Mouse (Mus musculus) embryonic facial prominence, embryonic 11.5 days (tissue): Measurements from ENCODE around the gene Scarb1. TPM values are rescaled to one million over a fixed set of nuclear protein-coding genes. Genes with fewer than 3 reads are reported as not detected.

ENCODE experiments used
- ATAC-seq: fragments of 200-750 bp; cut with Nextera tagmentation; replicated peaks from 2 replicates; pipeline ENCODE4 v1.8.0; 2017; ENCODE audit warnings: low read depth; ENCODE audit not compliant: insufficient number of reproducible peaks, low FRiP score, low TSS enrichment
- DNase-seq: peaks from one replicate; pipeline ENCODE4 v3.0.0-alpha.2; 2015; ENCODE audit warnings: low spot score
- H3K27ac ChIP-seq: fragments of 300-500 bp; sonication (generic); replicated peaks from 2 replicates; pipeline ENCODE4 v1.5.1; 2014; ENCODE audit warnings: mild to moderate bottlenecking, low read depth, low read length, control low read depth
- H3K27me3 ChIP-seq: fragments of 300-500 bp; sonication (generic); 2 replicates; pipeline ENCODE4 v1.6.1; 2014; ENCODE audit warnings: mild to moderate bottlenecking, low read length, moderate library complexity, mixed read lengths; ENCODE audit not compliant: control insufficient read depth, insufficient read depth
- H3K36me3 ChIP-seq: fragments of 300-500 bp; sonication (generic); replicated peaks from 2 replicates; pipeline ENCODE4 v1.6.1; 2014; ENCODE audit warnings: low read depth, mild to moderate bottlenecking, low read length, moderate library complexity, mixed read lengths; ENCODE audit not compliant: control insufficient read depth, insufficient read depth
- H3K4me1 ChIP-seq: fragments of 300-500 bp; sonication (generic); 2 replicates; pipeline ENCODE4 v1.6.1; 2014; ENCODE audit warnings: low read length, mixed read lengths; ENCODE audit not compliant: control insufficient read depth, insufficient read depth
- H3K4me2 ChIP-seq: fragments of 300-500 bp; sonication (generic); 2 replicates; pipeline ENCODE4 v1.6.1; 2014; ENCODE audit warnings: low read depth, mild to moderate bottlenecking, control low read depth, low read length, moderate library complexity
- H3K4me3 ChIP-seq: fragments of 300-500 bp; sonication (generic); 2 replicates; pipeline ENCODE4 v1.5.1; 2014; ENCODE audit warnings: low read depth, low read length, control low read depth
- H3K9ac ChIP-seq: fragments of 300-500 bp; sonication (generic); replicated peaks from 2 replicates; pipeline ENCODE4 v1.6.1; 2014; ENCODE audit warnings: mild to moderate bottlenecking, control low read depth, low read length
- H3K9me3 ChIP-seq: fragments of 300-500 bp; sonication (generic); replicated peaks from 2 replicates; pipeline ENCODE4 v1.6.1; 2016; ENCODE audit warnings: mild to moderate bottlenecking, low read length, inconsistent platforms, mixed read lengths; ENCODE audit not compliant: control insufficient read depth
- WGBS: fragments of 180-500 bp; shearing (Covaris S2); extraction: QIAGEN DNeasy Blood & Tissue Kit; methylation state at CpG from one replicate; pipeline ENCODE4 v1.1.7; 2014; 5-methylcytosine and 5-hydroxymethylcytosine counted together
- polyA plus RNA-seq: library from polyadenylated mRNA; unstranded; fragments of >200 nt; fragmentation: Nextera tagmentation; extraction: Ambion mirVana; gene quantifications from 2 replicates; pipeline ENCODE4 v1.2.1, GENCODE M21; 2014

Gene Scarb1
- polyA plus RNA-seq, 1 experiment from 2014 or later, result 22.7 TPM

GRCm38 (mm10) chr5:125348487-125348886, 7.6 kb upstream of the Scarb1 start:
- no peak for ATAC-seq
- Histone ChIP-seq H3K27me3 (no peaks in the 10 kb centered on the region), H3K9ac (no peak overlapping the region), H3K4me2 (no peak overlapping the region), H3K27ac (no peak overlapping the region), H3K36me3 (no peaks in the 10 kb centered on the region), H3K4me1 (no peaks in the 10 kb centered on the region), H3K4me3 (no peak overlapping the region), H3K9me3 (no peaks in the 10 kb centered on the region)
- WGBS, result 36% methylated on average over 8 of the region's 8 CpGs
- peak; percentile 50 for DNase-seq

- no peaks in the 10 kb centered on the region for H3K9me3 ChIP-seq
- no peak overlapping the region for H3K4me3 ChIP-seq
- DNase-seq (no peak), ATAC-seq (no peak)
- no peak overlapping the region for H3K9ac ChIP-seq
- H3K27ac ChIP-seq, result no peak overlapping the region
- no peaks in the 10 kb centered on the region for H3K27me3 ChIP-seq
- 70% methylated on average over 7 of the region's 7 CpGs for WGBS
- H3K4me1 ChIP-seq, result no peaks in the 10 kb centered on the region
- H3K36me3 ChIP-seq, result no peaks in the 10 kb centered on the region
- H3K4me2 ChIP-seq, result no peak overlapping the region
Observed at GRCm38 (mm10) chr5:125348067-125348466, 7.2 kb upstream of the Scarb1 start.

GRCm38 (mm10) chr5:125344296-125344695, 3.4 kb upstream of the Scarb1 start:
- H3K4me3 ChIP-seq, result no peak overlapping the region
- H3K27ac ChIP-seq, result no peak overlapping the region
- DNase-seq, result no peak
- no peak overlapping the region for H3K9ac ChIP-seq
- H3K9me3 ChIP-seq, result no peaks in the 10 kb centered on the region
- 94% methylated on average over 6 of the region's 6 CpGs for WGBS
- H3K4me2 ChIP-seq, result no peak overlapping the region
- H3K4me1 ChIP-seq, result no peaks in the 10 kb centered on the region
- H3K36me3 ChIP-seq, result no peaks in the 10 kb centered on the region
- no peak for ATAC-seq
- no peaks in the 10 kb centered on the region for H3K27me3 ChIP-seq

- Histone ChIP-seq H3K4me2 (peak overlapping the region; percentile 92), H3K9ac (no peak overlapping the region; the same call in 1 of the 2 replicates), H3K36me3 (no peaks in the 10 kb centered on the region), H3K4me3 (peak overlapping the region; percentile 69), H3K9me3 (no peaks in the 10 kb centered on the region), H3K4me1 (no peaks in the 10 kb centered on the region), H3K27me3 (no peaks in the 10 kb centered on the region), H3K27ac (no peak overlapping the region)
- ATAC-seq (no peak), DNase-seq (no peak)
- WGBS, result 52% methylated on average over 14 of the region's 14 CpGs
Observed at GRCm38 (mm10) chr5:125341459-125342090, 681 bp upstream of the Scarb1 start.

GRCm38 (mm10) chr5:125339851-125340531, 903 bp downstream of the Scarb1 start:
- peak overlapping the region; percentile 92 for H3K4me2 ChIP-seq
- peak; percentile 56 for DNase-seq
- H3K9me3 ChIP-seq, result no peaks in the 10 kb centered on the region
- no peaks in the 10 kb centered on the region for H3K36me3 ChIP-seq
- H3K4me1 ChIP-seq, result no peaks in the 10 kb centered on the region
- H3K9ac ChIP-seq, result peak overlapping the region; percentile 66
- no peak overlapping the region for H3K27ac ChIP-seq
- ATAC-seq, result no peak
- no peaks in the 10 kb centered on the region for H3K27me3 ChIP-seq
- 2% methylated on average over 25 of the region's 25 CpGs for WGBS
- H3K4me3 ChIP-seq, result peak overlapping the region; percentile 69

GRCm38 (mm10) chr5:125339108-125339751, 1.7 kb downstream of the Scarb1 start:
- Histone ChIP-seq H3K4me1 (no peaks in the 10 kb centered on the region), H3K27me3 (no peaks in the 10 kb centered on the region), H3K9ac (peak overlapping the region; percentile 14; the same call in 1 of the 2 replicates), H3K9me3 (no peaks in the 10 kb centered on the region), H3K36me3 (no peaks in the 10 kb centered on the region), H3K4me2 (peak overlapping the region; percentile 92), H3K27ac (no peak overlapping the region), H3K4me3 (peak overlapping the region; percentile 69)
- 4% methylated on average over 18 of the region's 18 CpGs for WGBS
- ATAC-seq (peak; percentile 11; the same call in 1 of the 2 replicates), DNase-seq (peak; percentile 61)

GRCm38 (mm10) chr5:125337526-125337925, 3.4 kb downstream of the Scarb1 start:
- no peak overlapping the region for H3K9ac ChIP-seq
- no peaks in the 10 kb centered on the region for H3K27me3 ChIP-seq
- no peaks in the 10 kb centered on the region for H3K9me3 ChIP-seq
- H3K27ac ChIP-seq, result no peak overlapping the region
- H3K4me2 ChIP-seq, result no peak overlapping the region
- no peak for ATAC-seq
- H3K36me3 ChIP-seq, result no peaks in the 10 kb centered on the region
- H3K4me3 ChIP-seq, result no peak overlapping the region
- 69% methylated on average over 7 of the region's 7 CpGs for WGBS
- H3K4me1 ChIP-seq, result no peaks in the 10 kb centered on the region
- DNase-seq, result no peak

GRCm38 (mm10) chr5:125337012-125337411, 3.9 kb downstream of the Scarb1 start:
- ATAC-seq (no peak), DNase-seq (no peak)
- whole genome bisulfite sequencing, result 43% methylated on average over 9 of the region's 9 CpGs
- Histone ChIP-seq H3K9me3 (no peaks in the 10 kb centered on the region), H3K27me3 (no peaks in the 10 kb centered on the region), H3K4me1 (no peaks in the 10 kb centered on the region), H3K4me3 (no peak overlapping the region), H3K27ac (no peak overlapping the region), H3K4me2 (no peak overlapping the region), H3K36me3 (no peaks in the 10 kb centered on the region), H3K9ac (no peak overlapping the region)
